Mouse (Mus musculus) midbrain, embryonic 12.5 days (tissue): ENCODE results near the gene Commd1. TPM values are rescaled to one million over a fixed set of nuclear protein-coding genes. Genes with fewer than 3 reads are reported as not detected.

Experiments used
- ATAC-seq: fragments of 200-750 bp; cut with Nextera tagmentation; 2 replicates; pipeline ENCODE4 v1.8.0; 2017; ENCODE audit warnings: low read depth, moderate TSS enrichment, moderate library complexity; ENCODE audit not compliant: low FRiP score
- H3K27ac ChIP-seq: fragments of 300-500 bp; sonication (generic); replicated peaks from 2 replicates; pipeline ENCODE4 v1.5.1; 2016; ENCODE audit warnings: mild to moderate bottlenecking
- H3K27me3 ChIP-seq: fragments of 300-500 bp; sonication (generic); 2 replicates; pipeline ENCODE4 v1.6.1; 2016; ENCODE audit warnings: mild to moderate bottlenecking
- H3K36me3 ChIP-seq: fragments of 300-500 bp; sonication (generic); 2 replicates; pipeline ENCODE4 v1.6.1; 2016
- H3K4me1 ChIP-seq: fragments of 300-500 bp; sonication (generic); 2 replicates; pipeline ENCODE4 v1.6.1; 2016
- H3K4me2 ChIP-seq: fragments of 300-500 bp; sonication (generic); replicated peaks from 2 replicates; pipeline ENCODE4 v1.6.1; 2016; ENCODE audit warnings: mild to moderate bottlenecking, moderate library complexity
- H3K4me3 ChIP-seq: fragments of 300-500 bp; sonication (generic); 2 replicates; pipeline ENCODE4 v1.5.1; 2016; ENCODE audit warnings: mild to moderate bottlenecking
- H3K9ac ChIP-seq: fragments of 300-500 bp; sonication (generic); replicated peaks from 2 replicates; pipeline ENCODE4 v1.6.1; 2016; ENCODE audit warnings: mild to moderate bottlenecking, moderate library complexity
- H3K9me3 ChIP-seq: fragments of 300-500 bp; sonication (generic); 2 replicates; pipeline ENCODE4 v1.6.1; 2016; ENCODE audit warnings: mild to moderate bottlenecking
- WGBS: fragments of 180-500 bp; shearing (Covaris S2); methylation state at CpG from one replicate; pipeline ENCODE4 v1.1.7; 2016; 5-methylcytosine and 5-hydroxymethylcytosine counted together
- polyA plus RNA-seq: library from polyadenylated mRNA; unstranded; fragments of >200 nt; fragmentation: Nextera tagmentation; extraction: Ambion mirVana; gene quantifications from 2 replicates; pipeline ENCODE4 v1.2.1, GENCODE M21; 2016

The Commd1 gene
- polyA plus RNA-seq, 1 experiment from 2014 or later = 349 TPM

- no peak for ATAC-seq
- peaks cover 52% of the 10 kb centered on the region for H3K27me3 ChIP-seq
Measured at GRCm38 (mm10) chr11:22864305-22865060, 117.7 kb downstream of the Commd1 start.

GRCm38 (mm10) chr11:22863581-22863980 is 118.6 kb downstream of the Commd1 start:
- peaks cover 60% of the 10 kb centered on the region for H3K27me3 ChIP-seq
- no peak overlapping the region for H3K4me3 ChIP-seq
- no peak overlapping the region for H3K27ac ChIP-seq
- peaks cover 23% of the 10 kb centered on the region for H3K4me1 ChIP-seq
- H3K36me3 ChIP-seq = no peaks in the 10 kb centered on the region
- no peak overlapping the region for H3K4me2 ChIP-seq
- no peak overlapping the region for H3K9ac ChIP-seq
- H3K9me3 ChIP-seq = no peaks in the 10 kb centered on the region
- no peak for ATAC-seq
- 53% methylated on average over 4 of the region's 4 CpGs for WGBS

More at GRCm38 (mm10) chr11:22864305-22865060, 117.7 kb downstream of the Commd1 start:
- Histone ChIP-seq H3K4me3 (no peak overlapping the region), H3K4me2 (no peak overlapping the region), H3K4me1 (peaks cover 17% of the 10 kb centered on the region), H3K9me3 (no peaks in the 10 kb centered on the region), H3K36me3 (no peaks in the 10 kb centered on the region), H3K27ac (no peak overlapping the region), H3K9ac (no peak overlapping the region)
- WGBS = 41% methylated on average over 8 of the region's 8 CpGs

- no peak overlapping the region for H3K4me3 ChIP-seq
- H3K9ac ChIP-seq = no peak overlapping the region
- no peak overlapping the region for H3K4me2 ChIP-seq
- 68% methylated on average over 4 of the region's 4 CpGs for WGBS
- ATAC-seq = no peak
- H3K27ac ChIP-seq = no peak overlapping the region
- H3K4me1 ChIP-seq = peaks cover 31% of the 10 kb centered on the region
- H3K9me3 ChIP-seq = no peaks in the 10 kb centered on the region
- peaks cover 67% of the 10 kb centered on the region for H3K27me3 ChIP-seq
- H3K36me3 ChIP-seq = no peaks in the 10 kb centered on the region
Measured at GRCm38 (mm10) chr11:22861315-22861714, 120.9 kb downstream of the Commd1 start.

- Histone ChIP-seq H3K9me3 (no peaks in the 10 kb centered on the region), H3K27me3 (peaks cover 71% of the 10 kb centered on the region), H3K36me3 (no peaks in the 10 kb centered on the region), H3K4me3 (peak within 1 kb of the TSS; percentile 72), H3K9ac (peak within 1 kb of the TSS; percentile 62; the same call in 1 of the 2 replicates), H3K4me2 (peak within 1 kb of the TSS; percentile 98), H3K27ac (no peak within 1 kb of the TSS), H3K4me1 (peaks cover 31% of the 10 kb centered on the region)
- WGBS = 5% methylated on average over 41 of the region's 41 CpGs
- ATAC-seq = 0 out of 2 replicates have a peak, but pooled peaks have one; percentile 13
Measured at GRCm38 (mm10) chr11:22860335-22861227, 121.6 kb downstream of the Commd1 start, which contains the start of gene B3gnt2. B3gnt2 (minus strand) TSS chr11:22860961.

GRCm38 (mm10) chr11:22859633-22860334 is 122.4 kb downstream of the Commd1 start:
- H3K9ac ChIP-seq = peak overlapping the region; percentile 62
- peaks cover 29% of the 10 kb centered on the region for H3K4me1 ChIP-seq
- no peak overlapping the region for H3K27ac ChIP-seq
- peak overlapping the region; percentile 72 for H3K4me3 ChIP-seq
- H3K36me3 ChIP-seq = no peaks in the 10 kb centered on the region
- peak; percentile 94 for ATAC-seq
- H3K27me3 ChIP-seq = peaks cover 74% of the 10 kb centered on the region
- under 1% methylated on average over 45 of the region's 55 CpGs for WGBS
- H3K9me3 ChIP-seq = no peaks in the 10 kb centered on the region
- H3K4me2 ChIP-seq = peak overlapping the region; percentile 98

- H3K27ac ChIP-seq = no peak overlapping the region
- H3K4me2 ChIP-seq = peak overlapping the region; percentile 98
- WGBS = 0% methylated on average over 13 of the region's 41 CpGs
- H3K4me3 ChIP-seq = peak overlapping the region; percentile 72
- H3K27me3 ChIP-seq = peaks cover 74% of the 10 kb centered on the region
- peak overlapping the region; percentile 62 for H3K9ac ChIP-seq
- ATAC-seq = no peak
- peaks cover 23% of the 10 kb centered on the region for H3K4me1 ChIP-seq
- H3K36me3 ChIP-seq = no peaks in the 10 kb centered on the region
- H3K9me3 ChIP-seq = no peaks in the 10 kb centered on the region
Measured at GRCm38 (mm10) chr11:22859301-22859632, 122.9 kb downstream of the Commd1 start.

- Histone ChIP-seq H3K4me1 (peaks cover 22% of the 10 kb centered on the region), H3K27ac (no peak overlapping the region), H3K9me3 (no peaks in the 10 kb centered on the region), H3K27me3 (peaks cover 74% of the 10 kb centered on the region), H3K4me3 (peak overlapping the region; percentile 72), H3K4me2 (peak overlapping the region; percentile 98), H3K9ac (peak overlapping the region; percentile 62), H3K36me3 (no peaks in the 10 kb centered on the region)
- ATAC-seq = peak; percentile 32
- WGBS = 2% methylated on average over 50 of the region's 50 CpGs
Measured at GRCm38 (mm10) chr11:22858441-22859300, 123.5 kb downstream of the Commd1 start.

- Histone ChIP-seq H3K36me3 (no peaks in the 10 kb centered on the region), H3K9ac (no peak overlapping the region; the same call in 1 of the 2 replicates), H3K27ac (no peak overlapping the region), H3K4me3 (peak overlapping the region; percentile 72), H3K4me2 (peak overlapping the region; percentile 98), H3K27me3 (peaks cover 66% of the 10 kb centered on the region), H3K9me3 (no peaks in the 10 kb centered on the region), H3K4me1 (peaks cover 22% of the 10 kb centered on the region)
- no peak for ATAC-seq
- 13% methylated on average over 25 of the region's 25 CpGs for WGBS
Measured at GRCm38 (mm10) chr11:22857705-22858440, 124.3 kb downstream of the Commd1 start.

- WGBS = 77% methylated on average over 5 of the region's 5 CpGs
Measured at GRCm38 (mm10) chr11:22857106-22857704, 125.0 kb downstream of the Commd1 start.

GRCm38 (mm10) chr11:22856371-22856965 is 125.7 kb downstream of the Commd1 start:
- no peak overlapping the region for H3K27ac ChIP-seq
- ATAC-seq = no peak
- peaks cover 56% of the 10 kb centered on the region for H3K27me3 ChIP-seq

More at GRCm38 (mm10) chr11:22857106-22857704, 125.0 kb downstream of the Commd1 start:
- Histone ChIP-seq H3K4me1 (peaks cover 22% of the 10 kb centered on the region), H3K9me3 (no peaks in the 10 kb centered on the region), H3K36me3 (no peaks in the 10 kb centered on the region), H3K27ac (no peak overlapping the region), H3K4me3 (no peak overlapping the region), H3K4me2 (no peak overlapping the region), H3K9ac (no peak overlapping the region), H3K27me3 (peaks cover 62% of the 10 kb centered on the region)
- ATAC-seq = no peak

More at GRCm38 (mm10) chr11:22856371-22856965, 125.7 kb downstream of the Commd1 start:
- Histone ChIP-seq H3K36me3 (no peaks in the 10 kb centered on the region), H3K4me1 (peaks cover 22% of the 10 kb centered on the region), H3K4me3 (no peak overlapping the region), H3K9me3 (no peaks in the 10 kb centered on the region), H3K4me2 (no peak overlapping the region), H3K9ac (no peak overlapping the region)
- WGBS = 79% methylated on average over 3 of the region's 3 CpGs
